Mouse (Mus musculus) midbrain, postnatal 0 days (tissue): ENCODE results near the gene Afg3l1. TPM values are rescaled to one million over a fixed set of nuclear protein-coding genes. Genes with fewer than 3 reads are reported as not detected.
"Not testable (repeated sequence)": the region's sequence is repeated elsewhere in the genome, so short reads cannot be mapped to it uniquely, and the experiment has no call there.

Experiments used
- ATAC-seq: fragments of 200-750 bp; cut with Nextera tagmentation; 2 replicates; pipeline ENCODE4 v1.8.0; 2017; ENCODE audit warnings: moderate number of reproducible peaks, mild to moderate bottlenecking, moderate TSS enrichment, moderate library complexity; ENCODE audit not compliant: low FRiP score
- DNase-seq: peaks from one replicate; pipeline ENCODE4 v3.0.0-alpha.2; 2015; ENCODE audit warnings: low spot score
- H3K27ac ChIP-seq: fragments of 300-500 bp; sonication (generic); 2 replicates; pipeline ENCODE4 v1.5.1; 2014; ENCODE audit warnings: low read depth, mild to moderate bottlenecking, low read length, mixed read lengths
- H3K27me3 ChIP-seq: fragments of 300-500 bp; sonication (generic); 2 replicates; pipeline ENCODE4 v1.6.1; 2014; ENCODE audit warnings: low read length, control low read depth, mixed read lengths; ENCODE audit not compliant: insufficient read depth
- H3K36me3 ChIP-seq: fragments of 300-500 bp; sonication (generic); 2 replicates; pipeline ENCODE4 v1.6.1; 2014; ENCODE audit warnings: low read length, control low read depth, mixed read lengths; ENCODE audit not compliant: insufficient read depth
- H3K4me1 ChIP-seq: fragments of 300-500 bp; sonication (generic); 2 replicates; pipeline ENCODE4 v1.6.1; 2014; ENCODE audit warnings: mild to moderate bottlenecking, control low read depth, antibody characterized with exemption, low read length, mixed read lengths; ENCODE audit not compliant: insufficient read depth
- H3K4me2 ChIP-seq: fragments of 300-500 bp; sonication (generic); 2 replicates; pipeline ENCODE4 v1.6.1; 2014; ENCODE audit warnings: low read depth, mild to moderate bottlenecking, low read length, mixed read lengths; ENCODE audit not compliant: poor library complexity, severe bottlenecking
- H3K4me3 ChIP-seq: fragments of 300-500 bp; sonication (generic); 2 replicates; pipeline ENCODE4 v1.5.1; 2014; ENCODE audit warnings: low read depth, mild to moderate bottlenecking, low read length, moderate library complexity
- H3K9ac ChIP-seq: fragments of 300-500 bp; sonication (generic); replicated peaks from 2 replicates; pipeline ENCODE4 v1.6.1; 2014; ENCODE audit warnings: mild to moderate bottlenecking, low read length, moderate library complexity, mixed read lengths; ENCODE audit not compliant: poor library complexity, severe bottlenecking
- H3K9me3 ChIP-seq: fragments of 300-500 bp; sonication (generic); 2 replicates; pipeline ENCODE4 v1.6.1; 2016; ENCODE audit warnings: low read length, control low read depth
- CTCF ChIP-seq: IDR thresholded peaks from 2 replicates; pipeline ENCODE4 v1.5.1; 2016; ENCODE audit warnings: antibody characterized with exemption, mild to moderate bottlenecking
- WGBS: fragments of 180-500 bp; shearing (Covaris S2); extraction: QIAGEN DNeasy Blood & Tissue Kit; methylation state at CpG from one replicate; pipeline ENCODE4 v1.1.7; 2014; 5-methylcytosine and 5-hydroxymethylcytosine counted together
- polyA plus RNA-seq: library from polyadenylated mRNA; unstranded; fragments of >200 nt; fragmentation: Nextera tagmentation; extraction: Ambion mirVana; gene quantifications from 2 replicates; pipeline ENCODE4 v1.2.1, GENCODE M21; 2015
- total RNA-seq: library from RNA; depleted of rRNA; stranded (reverse); fragments of >200 nt; gene quantifications from 2 replicates; pipeline ENCODE4 v1.2.3, GENCODE M21; 2014; rRNA removed

Gene Afg3l1
- total RNA-seq: 15.0 and 22.1 TPM in 2 replicates
- 40.8 and 43.5 TPM in 2 replicates for polyA plus RNA-seq

DNA sequence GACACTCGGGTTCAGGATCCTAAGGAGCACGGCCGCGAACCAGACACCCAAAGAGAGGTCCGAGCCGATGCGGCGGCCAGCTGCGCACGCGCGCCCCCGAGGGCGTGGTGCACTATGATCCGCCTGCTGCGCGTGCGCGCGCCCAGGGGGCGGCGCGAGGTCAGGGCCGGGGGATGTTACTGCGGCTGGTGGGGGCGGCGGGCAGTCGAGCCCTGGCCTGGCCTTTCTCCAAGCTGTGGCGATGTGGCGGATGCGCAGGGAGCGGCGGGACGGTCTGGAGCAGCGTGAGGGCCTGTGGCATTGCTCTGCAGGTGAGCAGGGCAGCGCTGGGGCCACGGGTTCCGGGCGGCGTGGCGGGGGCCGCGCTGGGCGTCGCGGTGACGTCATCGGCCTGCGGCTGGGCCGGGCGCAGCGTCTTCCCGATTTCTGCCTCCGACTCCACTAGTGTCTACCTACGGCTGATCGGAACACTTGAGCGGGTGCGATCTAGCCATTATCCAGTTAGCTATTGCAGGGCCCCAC, at the start of gene Afg3l1:
Gene Afg3l1 (plus strand): TSS at position 167 of the 522 bp plus-strand sequence.
- H3K36me3 ChIP-seq: peaks cover 12% of the 10 kb centered on the region
- H3K4me1 ChIP-seq: peaks cover 10% of the 10 kb centered on the region
- peak within 1 kb of the TSS; percentile 66 for H3K4me2 ChIP-seq
- peak within 1 kb of the TSS; percentile 96 for H3K27ac ChIP-seq
- ATAC-seq: peak; percentile 92
- H3K9me3 ChIP-seq: no peaks in the 10 kb centered on the region
- no peaks in the 10 kb centered on the region for H3K27me3 ChIP-seq
- H3K4me3 ChIP-seq: peak within 1 kb of the TSS; percentile 74
- 0% methylated on average over 55 of the region's 58 CpGs for WGBS
- peak; percentile 93 for DNase-seq
- peak within 1 kb of the TSS; percentile 79 for H3K9ac ChIP-seq
- TF ChIP-seq CTCF: no peak

DNA sequence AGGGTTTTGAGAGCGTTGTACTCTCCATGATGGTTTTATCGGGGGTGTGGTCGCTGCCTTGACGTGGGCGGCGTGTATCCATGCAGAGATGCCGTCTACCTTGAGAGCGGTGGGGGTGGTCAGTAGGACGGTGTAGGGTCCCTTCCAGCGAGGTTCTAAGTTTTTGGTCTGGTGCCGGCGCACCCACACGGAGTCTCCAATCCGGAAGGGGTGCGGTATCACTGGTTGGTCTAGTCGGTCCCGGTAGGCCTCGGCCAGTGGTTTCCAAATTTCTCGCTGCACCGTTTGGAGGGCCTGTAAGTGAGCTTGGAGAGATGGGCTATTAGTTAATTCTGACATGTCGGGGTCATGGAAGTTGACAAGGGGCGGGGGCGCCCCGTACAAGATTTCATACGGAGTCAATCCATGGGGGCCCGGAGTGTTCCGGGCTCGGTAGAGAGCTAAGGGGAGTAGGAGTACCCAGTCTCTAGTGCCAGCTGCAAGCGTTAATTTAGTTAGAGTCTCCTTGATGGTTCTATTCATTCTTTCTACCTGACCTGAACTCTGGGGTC, 49.3 kb upstream of the Afg3l1 start:
- Histone ChIP-seq H3K4me3 (no peak overlapping the region), H3K27me3 (no peaks in the 10 kb centered on the region), H3K27ac (no peak overlapping the region), H3K9me3 (peaks cover 10% of the 10 kb centered on the region; the same call in 1 of the 2 replicates), H3K4me1 (no peaks in the 10 kb centered on the region), H3K9ac (no peak overlapping the region), H3K4me2 (no peak overlapping the region), H3K36me3 (no peaks in the 10 kb centered on the region)
- TF ChIP-seq CTCF: no peak
- ATAC-seq (no peak), DNase-seq (no peak)
- 95% methylated on average over 29 of the region's 29 CpGs for WGBS

DNA sequence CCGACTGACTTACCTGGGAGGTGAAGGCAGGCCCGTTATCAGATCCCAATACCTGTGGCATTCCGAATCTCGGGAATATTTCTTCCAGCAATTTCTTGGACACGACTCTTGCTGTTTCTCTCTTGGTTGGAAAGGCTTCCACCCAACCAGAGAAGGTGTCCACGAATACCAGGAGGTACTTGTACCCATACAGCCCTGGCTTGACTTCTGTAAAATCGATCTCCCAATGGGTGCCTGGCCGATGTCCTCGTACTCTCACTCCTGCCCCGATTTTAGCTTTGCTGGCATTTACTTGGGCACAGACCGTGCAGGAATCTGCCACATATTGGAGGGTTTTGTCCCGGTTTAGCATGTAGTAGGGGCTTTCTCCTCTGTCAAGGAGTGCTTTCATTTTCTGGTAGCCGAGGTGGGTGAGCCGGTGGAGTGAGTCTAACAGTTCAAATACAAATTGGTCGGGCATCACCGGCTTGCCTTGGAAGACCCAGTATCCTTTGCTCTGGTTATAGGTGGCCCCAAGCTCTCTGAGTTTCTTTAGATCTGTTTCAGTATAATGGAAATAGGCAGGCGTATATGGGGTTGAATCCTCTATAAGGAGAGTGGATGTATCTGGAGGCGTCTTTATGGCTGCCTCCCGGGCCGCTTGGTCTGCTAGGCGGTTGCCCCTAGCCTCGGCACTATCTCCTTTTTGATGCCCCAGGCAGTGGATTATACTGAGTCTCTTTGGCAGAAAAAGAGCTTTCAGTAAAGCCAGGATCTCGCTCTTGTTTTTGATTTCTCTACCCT, 48.6 kb upstream of the Afg3l1 start:
- Histone ChIP-seq H3K27ac (no peak overlapping the region), H3K4me3 (no peak overlapping the region), H3K36me3 (no peaks in the 10 kb centered on the region), H3K27me3 (no peaks in the 10 kb centered on the region), H3K9ac (no peak overlapping the region), H3K4me1 (no peaks in the 10 kb centered on the region), H3K9me3 (peaks cover 10% of the 10 kb centered on the region; the same call in 1 of the 2 replicates), H3K4me2 (no peak overlapping the region)
- 96% methylated on average over 23 of the region's 23 CpGs for WGBS
- TF ChIP-seq CTCF: no peak
- ATAC-seq: no peak
- DNase-seq: no peak

DNA sequence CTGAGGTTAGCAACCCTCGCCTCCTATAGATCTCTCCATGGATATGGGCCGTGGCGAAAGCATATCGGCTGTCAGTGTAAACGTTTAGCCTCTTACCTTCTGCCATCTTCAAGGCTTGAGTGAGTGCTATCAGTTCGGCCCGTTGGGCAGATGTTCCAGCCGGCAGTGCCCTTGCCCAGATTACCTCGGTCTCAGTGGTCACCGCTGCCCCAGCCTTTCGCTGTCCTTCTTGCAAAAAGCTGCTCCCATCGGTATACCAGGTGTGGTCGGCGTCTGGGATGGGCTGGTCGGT, 48.0 kb upstream of the Afg3l1 start:
- not testable (repeated sequence) for ATAC-seq, H3K4me1 ChIP-seq, DNase-seq, H3K9ac ChIP-seq, H3K4me2 ChIP-seq, H3K27me3 ChIP-seq, H3K36me3 ChIP-seq, H3K4me3 ChIP-seq, H3K27ac ChIP-seq
- H3K9me3 ChIP-seq: peaks cover 10% of the 10 kb centered on the region; the same call in 1 of the 2 replicates
- 94% methylated on average over 15 of the region's 15 CpGs for WGBS

DNA sequence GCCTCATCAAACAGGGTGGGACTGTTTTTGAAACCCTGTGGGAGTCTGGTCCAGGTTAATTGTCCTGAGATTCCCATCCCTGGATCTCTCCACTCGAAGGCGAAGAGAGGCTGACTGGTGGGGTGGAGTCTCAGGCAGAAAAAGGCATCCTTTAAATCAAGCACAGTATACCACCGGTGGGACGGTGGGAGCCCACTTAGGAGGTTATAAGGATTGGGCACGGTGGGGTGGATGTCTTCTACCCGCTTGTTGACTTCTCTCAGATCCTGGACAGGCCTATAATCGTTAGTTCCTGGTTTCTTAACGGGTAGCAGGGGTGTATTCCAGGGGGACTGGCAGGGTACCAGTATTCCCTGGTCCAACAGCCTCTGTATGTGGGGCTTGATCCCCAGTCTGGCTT, 46.8 kb upstream of the Afg3l1 start:
- ATAC-seq, H3K4me3 ChIP-seq, H3K27ac ChIP-seq, DNase-seq, H3K27me3 ChIP-seq, H3K36me3 ChIP-seq, H3K4me2 ChIP-seq, H3K4me1 ChIP-seq, H3K9ac ChIP-seq: not testable (repeated sequence)
- H3K9me3 ChIP-seq: peaks cover 10% of the 10 kb centered on the region; the same call in 1 of the 2 replicates
- WGBS: 94% methylated on average over 6 of the region's 8 CpGs
